Mouse (Mus musculus) spleen, postnatal 4 days (tissue): ENCODE results near the gene Spint3.
"Not testable (repeated sequence)": the region's sequence is repeated elsewhere in the genome, so short reads cannot be mapped to it uniquely, and the experiment has no call there.

ENCODE experiments used
- DNase-seq, 2 experiments: peaks; one replicate each; pipeline ENCODE4 v3.0.0; 2022; ENCODE audit warnings: low spot score in 2 of 2

Spint3 gene

GRCm38 (mm10) chr2:164573359-164573758, at the start of gene Spint3:
Gene Spint3 (minus strand): TSS chr2:164573459.
- not testable (repeated sequence) for DNase-seq

GRCm38 (mm10) chr2:164621775-164622174, 48.5 kb upstream of the Spint3 start:
- DNase-seq, result no peak

GRCm38 (mm10) chr2:164619050-164619449, 45.8 kb upstream of the Spint3 start:
- no peak for DNase-seq

DNA sequence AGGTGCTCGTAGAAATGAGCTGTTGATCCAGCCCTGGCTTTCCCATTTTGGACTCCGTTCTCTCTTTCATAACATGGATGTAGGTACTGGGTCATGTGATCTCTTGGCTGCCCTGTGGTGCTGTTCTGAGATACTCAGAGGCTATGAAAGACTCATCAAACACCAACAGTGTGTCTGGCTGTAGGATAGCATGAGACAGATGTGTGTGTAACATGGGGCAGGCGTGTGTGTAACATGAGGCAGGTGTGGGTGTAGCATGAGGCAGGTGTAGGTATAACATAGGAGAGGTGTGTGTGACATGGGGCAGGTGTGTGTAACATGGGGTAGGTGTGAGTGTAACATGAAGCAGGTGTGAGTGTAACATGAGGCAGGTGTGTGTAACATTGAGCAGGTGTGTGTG, 42.1 kb upstream of the Spint3 start:
- DNase-seq, result no peak

DNA sequence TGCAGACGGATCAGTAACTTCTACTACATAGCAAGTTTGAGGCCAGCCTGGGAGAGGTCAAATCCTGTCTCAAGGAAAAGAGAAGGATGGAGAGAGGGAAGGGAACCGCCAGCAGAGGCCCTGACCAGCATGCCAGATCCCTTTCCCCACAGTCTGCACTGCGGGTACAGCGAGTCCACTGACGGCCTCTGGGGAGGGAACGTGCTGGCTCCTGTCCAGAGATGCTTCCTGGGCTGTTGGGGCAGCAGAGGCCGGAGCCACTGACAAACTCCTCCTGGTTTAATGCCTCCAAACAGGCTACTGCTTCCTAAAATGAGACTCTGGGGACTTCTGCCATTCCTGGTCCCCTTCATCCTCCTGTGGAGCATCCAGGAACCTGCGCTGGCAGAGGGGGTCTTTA, 40.2 kb upstream of the Spint3 start, which contains the start of the genes Wfdc6b and Wfdc8:
TSS of gene Wfdc6b (plus strand) at position 52 of the 400 bp plus-strand sequence.
TSS of gene Wfdc8 (minus strand) at position 156 of the 400 bp plus-strand sequence.
- DNase-seq, result not testable (repeated sequence)

DNA sequence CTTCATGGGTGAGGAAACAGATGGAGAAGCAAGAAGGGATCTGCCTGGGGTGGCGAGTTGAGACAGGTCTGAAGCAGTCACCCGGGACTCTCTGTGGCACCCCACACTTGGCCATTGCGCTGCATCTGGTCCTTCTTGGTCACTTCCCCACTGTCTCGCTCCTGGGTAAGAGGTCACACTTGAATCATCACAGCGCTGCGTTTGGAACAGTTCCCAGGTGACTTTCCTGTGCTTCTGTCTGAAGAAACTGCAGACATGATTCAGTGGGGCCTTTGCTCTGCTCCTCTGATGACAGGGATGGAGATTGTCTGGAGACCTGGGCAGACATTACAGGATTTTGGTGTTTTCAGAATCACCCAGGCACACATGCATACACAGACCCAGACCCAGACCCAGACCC, 35.5 kb upstream of the Spint3 start:
- DNase-seq, result no peak

GRCm38 (mm10) chr2:164604411-164604810, 31.2 kb upstream of the Spint3 start:
- DNase-seq, result no peak

- no peak for DNase-seq
Measured at GRCm38 (mm10) chr2:164603482-164603881, 30.2 kb upstream of the Spint3 start.

- no peak for DNase-seq
Measured at GRCm38 (mm10) chr2:164600179-164600578, 26.9 kb upstream of the Spint3 start.

DNA sequence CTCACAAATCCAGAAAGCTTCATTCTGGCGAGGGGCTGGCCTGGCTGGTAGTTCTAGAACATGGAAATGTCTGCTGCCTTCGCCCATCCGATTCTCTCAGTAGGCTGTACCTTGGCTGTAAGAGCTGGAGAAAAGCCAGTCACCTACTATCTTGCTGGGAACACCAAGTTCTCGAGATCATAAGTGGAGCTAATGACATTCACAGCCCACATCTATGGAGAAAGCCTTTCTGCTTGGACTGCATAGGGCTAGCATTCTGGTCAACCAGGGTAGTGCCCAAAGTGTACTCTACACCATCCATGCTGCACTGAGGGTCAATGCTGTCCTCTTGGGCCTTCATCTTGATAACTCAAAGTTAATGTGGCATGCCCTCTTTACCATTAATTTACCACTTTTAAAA, 20.2 kb upstream of the Spint3 start, which contains the start of gene Eppin:
TSS of gene Eppin (minus strand) at position 101 of the 400 bp plus-strand sequence.
- no peak for DNase-seq

GRCm38 (mm10) chr2:164592014-164592413, 18.8 kb upstream of the Spint3 start:
- DNase-seq, result no peak

DNA sequence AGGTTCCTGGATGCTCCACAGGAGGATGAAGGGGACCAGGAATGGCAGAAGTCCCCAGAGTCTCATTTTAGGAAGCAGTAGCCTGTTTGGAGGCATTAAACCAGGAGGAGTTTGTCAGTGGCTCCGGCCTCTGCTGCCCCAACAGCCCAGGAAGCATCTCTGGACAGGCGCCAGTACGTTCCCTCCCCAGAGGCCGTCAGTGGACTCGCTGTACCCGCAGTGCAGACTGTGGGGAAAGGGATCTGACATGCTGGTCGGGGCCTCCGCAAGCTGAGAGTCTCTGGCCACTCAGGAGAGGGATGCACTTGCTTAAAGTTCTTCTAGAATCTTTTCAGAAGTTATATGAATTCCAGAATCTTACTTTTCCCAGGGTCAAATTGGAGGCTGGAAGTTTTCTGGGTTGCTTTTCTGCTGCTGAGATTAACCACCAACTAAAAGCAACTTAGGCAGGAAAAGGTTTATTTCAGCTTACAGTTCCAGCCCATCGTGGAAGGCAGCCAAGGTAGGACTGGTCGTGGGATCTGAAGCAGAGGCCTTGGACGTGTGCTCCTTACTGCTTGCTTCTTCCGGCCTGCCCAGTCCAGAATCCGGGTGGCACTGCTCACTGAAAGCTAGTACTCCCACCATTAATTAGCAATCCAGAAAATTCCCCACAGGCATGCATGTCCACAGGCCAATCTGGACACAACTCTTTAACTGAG, 11.9 kb upstream of the Spint3 start, which contains the start of gene Wfdc6a:
TSS of gene Wfdc6a (minus strand) at position 423 of the 701 bp plus-strand sequence.
- DNase-seq, result not testable (repeated sequence)

DNA sequence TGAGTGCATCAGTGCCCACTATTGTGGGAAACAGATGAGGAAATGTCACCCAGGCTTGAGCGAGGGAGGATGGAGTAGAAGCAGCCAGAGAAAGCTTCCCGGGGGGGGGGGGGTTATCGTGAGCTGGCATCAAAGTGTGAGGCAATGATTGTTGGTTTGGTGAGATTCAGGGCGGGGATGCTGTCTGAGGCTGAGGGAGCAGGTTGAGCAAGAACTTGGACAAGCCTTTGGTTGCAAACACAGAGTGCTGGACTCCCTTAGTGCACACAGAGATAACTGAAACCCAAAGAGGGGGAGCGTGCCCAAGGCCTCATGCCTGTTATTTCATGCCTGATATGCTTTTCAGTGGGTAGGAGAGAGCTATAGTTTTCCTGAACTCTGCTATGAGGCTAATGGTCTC, 5.8 kb downstream of the Spint3 start:
- DNase-seq, result no peak

DNA sequence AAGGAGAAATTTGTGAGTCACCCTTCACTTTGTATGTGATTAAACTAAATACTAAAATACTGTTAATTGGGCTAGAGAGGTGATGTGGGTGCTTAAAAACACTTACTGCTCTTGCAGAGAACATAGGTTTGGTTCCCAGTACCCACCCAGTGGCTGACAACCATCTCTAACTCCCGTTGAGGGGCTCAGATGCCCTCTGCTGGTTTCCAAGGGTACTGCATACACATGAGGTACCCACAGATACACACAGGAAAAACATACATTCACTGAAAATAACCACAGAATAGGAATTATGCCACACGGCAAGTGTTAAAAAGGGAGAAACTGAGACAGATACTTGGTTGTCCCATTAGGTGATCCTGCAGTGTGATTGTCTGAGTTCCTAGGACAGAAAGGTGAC, 6.3 kb downstream of the Spint3 start:
- no peak for DNase-seq

DNA sequence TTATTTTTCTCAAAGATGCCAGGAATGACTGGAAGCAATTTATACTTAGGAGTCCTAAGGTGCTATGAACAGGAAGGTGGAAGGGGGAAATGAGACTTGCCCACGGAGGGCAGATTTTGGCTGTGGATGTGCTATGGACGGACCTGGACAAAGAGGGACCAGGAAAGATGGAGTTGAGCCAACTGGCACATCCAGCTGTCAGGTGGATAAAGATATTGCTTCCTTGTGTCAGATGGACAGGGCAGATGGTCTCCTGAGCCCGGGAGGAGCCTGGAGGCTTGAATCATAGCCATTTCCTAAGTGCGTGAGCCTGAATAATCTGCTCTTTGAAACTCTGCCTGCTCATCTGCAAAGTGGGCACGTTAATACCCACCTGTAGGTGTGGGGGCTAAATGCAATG, 8.9 kb downstream of the Spint3 start:
- no peak for DNase-seq

DNA sequence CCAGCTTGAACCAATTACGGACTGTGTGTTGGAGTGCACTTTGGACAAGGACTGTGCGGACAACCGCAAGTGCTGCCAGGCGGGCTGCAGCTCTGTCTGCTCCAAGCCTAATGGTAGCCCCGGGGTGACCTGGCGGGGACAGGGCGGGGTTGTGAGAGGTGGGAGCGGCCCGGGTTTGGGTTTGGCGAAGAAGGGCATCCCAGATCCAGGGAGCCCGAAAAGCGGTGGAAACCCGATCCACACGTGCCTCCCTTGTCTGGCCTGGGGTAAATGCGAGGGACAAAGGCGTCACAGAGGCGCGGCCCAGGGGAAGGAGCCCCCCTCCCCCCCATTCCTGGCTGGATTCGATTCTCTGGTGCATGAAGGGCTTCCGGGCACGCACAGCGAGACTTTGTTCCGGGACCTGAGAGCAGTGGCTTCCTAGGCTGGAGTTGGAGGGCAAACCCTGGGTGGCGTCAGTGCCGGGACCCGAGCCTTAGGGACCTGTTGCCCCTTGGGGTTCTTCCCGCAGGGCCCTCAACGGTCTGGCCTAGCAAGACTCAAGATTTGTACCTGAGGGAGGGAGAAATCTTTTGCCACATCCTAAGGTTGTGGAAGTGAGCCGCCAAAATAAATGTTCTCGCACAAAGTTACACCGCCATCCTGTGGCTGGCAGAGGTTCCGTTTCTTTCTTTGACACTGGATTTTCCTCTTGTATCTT, 9.8 kb downstream of the Spint3 start:
- no peak for DNase-seq

DNA sequence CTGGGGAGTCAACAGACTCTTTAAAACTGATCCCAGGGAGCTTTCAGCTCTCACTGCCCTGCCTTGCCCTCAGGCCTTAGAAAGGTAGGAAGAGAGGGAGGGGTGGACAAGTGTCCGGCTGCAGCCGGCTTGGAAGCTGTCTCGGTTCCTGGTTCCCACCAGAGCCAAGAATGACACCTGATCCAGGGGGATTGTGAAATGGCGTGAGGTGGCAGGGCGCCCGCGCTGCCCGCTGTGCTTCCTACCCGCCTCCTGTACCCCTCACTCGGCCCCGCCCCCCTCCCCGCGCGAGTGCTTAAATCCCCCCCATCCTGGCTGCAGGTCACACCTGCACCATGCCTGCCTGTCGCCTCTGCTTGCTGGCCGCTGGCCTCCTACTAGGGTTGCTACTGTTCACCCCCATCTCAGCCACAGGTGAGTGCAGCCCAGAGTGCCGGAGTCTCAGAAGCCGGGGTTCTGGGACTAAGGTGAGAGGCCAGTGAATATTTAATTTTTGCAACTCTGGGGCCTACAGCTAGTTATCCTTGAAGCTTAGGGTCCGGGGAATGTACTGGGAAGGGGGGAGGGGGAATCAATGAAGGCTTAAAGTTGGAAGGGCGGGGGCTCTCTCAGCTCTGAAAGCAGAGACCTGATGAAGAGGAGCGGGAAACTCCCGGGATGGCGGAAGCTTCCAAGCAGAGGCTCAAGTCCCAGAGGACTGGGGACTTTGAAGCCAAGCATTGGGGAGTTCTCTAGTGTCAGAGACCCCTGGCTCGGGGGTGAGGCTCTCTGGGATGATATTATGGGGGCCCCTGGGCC, 10.7 kb downstream of the Spint3 start, which contains the start of gene Wfdc2:
TSS of gene Wfdc2 (plus strand) at position 23 of the 798 bp plus-strand sequence.
- no peak for DNase-seq

- DNase-seq, result no peak
Measured at GRCm38 (mm10) chr2:164560106-164560505, 13.2 kb downstream of the Spint3 start.

DNA sequence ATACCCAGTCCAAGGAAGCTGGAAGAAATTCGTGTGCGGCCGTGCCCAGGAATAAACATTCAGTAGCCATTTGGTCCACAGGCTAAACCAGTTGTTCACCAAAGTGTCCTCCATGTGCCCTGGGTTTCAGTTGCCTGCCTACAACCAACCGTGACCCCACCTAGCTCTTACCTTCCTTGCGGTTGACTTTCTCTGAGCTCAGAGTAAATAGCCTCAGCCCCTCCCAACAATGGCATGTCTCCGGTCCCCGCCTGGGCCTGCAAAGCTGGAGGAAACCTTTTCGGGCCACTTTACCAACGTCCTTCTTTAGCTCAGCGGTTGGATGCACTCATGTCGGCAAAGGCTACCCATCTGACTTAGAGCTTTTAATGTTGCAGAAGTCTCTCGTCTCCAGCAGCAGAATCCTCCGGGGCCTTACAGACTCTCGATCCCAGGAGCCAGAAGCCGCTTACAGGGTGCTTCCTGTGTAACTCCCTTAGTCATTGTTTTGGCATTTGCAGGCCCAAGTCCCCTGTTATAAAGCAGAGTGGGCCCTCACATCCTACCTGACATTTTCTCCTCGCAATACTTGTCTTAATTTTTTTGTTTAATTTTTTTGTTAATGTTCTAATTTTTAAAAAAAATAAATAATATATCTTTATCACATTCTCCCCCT, 14.1 kb downstream of the Spint3 start:
- no peak for DNase-seq

DNA sequence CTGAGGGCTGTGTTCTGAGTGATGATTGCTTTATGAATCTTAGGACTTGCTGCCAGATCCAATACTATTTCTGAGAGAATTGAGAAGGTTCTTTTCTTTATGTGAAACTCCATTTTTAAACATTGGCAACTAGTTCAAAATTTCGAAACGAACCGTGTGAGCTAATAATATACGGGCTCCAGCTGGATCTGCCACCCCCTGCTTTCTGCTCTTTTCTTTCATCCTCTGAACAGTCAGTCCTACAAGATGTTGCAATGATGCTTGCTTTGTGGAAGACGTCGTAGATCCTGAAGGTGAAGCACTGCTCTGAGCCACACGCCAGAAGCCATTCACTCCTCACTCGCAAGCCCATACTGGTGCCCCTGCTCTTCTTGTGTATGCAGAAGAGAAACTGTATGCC, 14.8 kb downstream of the Spint3 start:
- no peak for DNase-seq

- no peak for DNase-seq
Measured at GRCm38 (mm10) chr2:164551502-164551901, 21.8 kb downstream of the Spint3 start.

DNA sequence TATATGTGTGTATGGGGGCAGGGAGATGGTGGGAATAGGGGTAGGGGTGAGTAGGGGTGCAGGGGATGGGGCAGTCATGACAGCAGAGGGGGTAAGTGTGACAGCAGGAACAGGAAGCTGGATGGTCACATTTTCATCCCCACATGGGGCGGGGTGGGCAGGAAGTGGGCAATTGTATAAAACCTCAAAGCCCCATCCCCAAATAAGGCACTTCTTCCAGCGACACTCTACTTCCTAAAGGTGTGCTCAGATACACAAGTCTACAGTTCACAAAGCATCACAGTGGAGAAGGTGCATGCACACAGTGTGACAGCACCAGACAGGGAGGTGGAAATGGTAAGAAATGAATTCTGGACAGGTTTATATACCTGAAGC, 22.4 kb downstream of the Spint3 start:
- DNase-seq, result no peak
